ENCODE assay signal across 8 mouse cellular contexts in the genomic region with DNA sequence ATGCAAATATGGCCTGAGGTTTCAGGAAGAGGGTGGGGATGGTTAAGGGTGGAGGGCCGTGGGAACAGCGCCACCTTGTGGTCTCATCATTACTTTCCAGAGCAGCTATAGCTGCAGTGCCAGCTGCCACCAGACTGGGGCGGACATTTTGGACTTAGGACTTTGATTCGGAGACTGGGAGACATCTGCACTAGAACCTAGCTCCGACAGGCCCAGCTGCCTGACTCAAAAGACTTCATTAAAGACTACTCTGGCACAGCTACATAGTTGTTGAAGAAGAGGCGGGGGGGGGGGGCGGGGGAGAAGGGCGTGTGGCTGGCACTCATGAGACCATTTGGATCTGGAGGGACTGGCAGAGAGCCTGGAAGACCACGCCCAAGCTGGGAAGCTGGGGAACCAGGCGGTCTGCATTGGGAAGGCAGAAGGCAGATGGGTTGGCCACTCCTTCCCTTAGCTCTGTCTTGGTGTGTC. TPM values are rescaled to one million over a fixed set of nuclear protein-coding genes. Genes with fewer than 3 reads are reported as not detected.
A peak's percentile ranks its signal among the peaks of the same experiment; 100 is the strongest.
DNase-seq lines count a peak whose midpoint lies in the region; ATAC-seq and TF ChIP-seq lines count a peak whose summit lies in the region.

No protein-coding gene starts in this region.

- H3K36me3 ChIP-seq in hindbrain, embryonic 15.5 days = no peaks in the 10 kb centered on the region

- WGBS in hindbrain, embryonic 15.5 days = 17% methylated on average over 9 of the region's 10 CpGs

- POLR2A ChIA-PET in Patski (lab: Charles Lee) = interaction anchor here (1.2 kb wide), 1 partner anchor 188 kb away, joined by 4 read pairs; no protein-coding TSS in a partner anchor

- no peak for DNase-seq in Patski (ENCODE audit: low read depth, low spot score)
- peak; percentile 89 to 94 for DNase-seq in cerebellum, postnatal 14 days
- DNase-seq in frontal cortex, postnatal 36 days (ENCODE audit: low spot score in 2 of 2) = peak; percentile 80 to 88
- DNase-seq in layer of hippocampus, postnatal 36 days = peak; percentile 79
- DNase-seq in lung, postnatal 25 days (ENCODE audit: low spot score) = peak; percentile 83
- peak; percentile 96 for DNase-seq in retina, postnatal 1 day
- DNase-seq in thymus, postnatal 4 days = peak; percentile 87

- peak; percentile 99 for TF ChIP-seq CTCF in Patski (IDR thresholded peaks at IDR 0.05)

- no peaks in the 10 kb centered on the region for H3K9me3 ChIP-seq in hindbrain, embryonic 15.5 days

- peak; percentile 80 for ATAC-seq in Patski
- ATAC-seq in hindbrain, embryonic 15.5 days (ENCODE audit: low FRiP score, low read depth) = peak; percentile 82

- in situ Hi-C loops in Patski (cut with MboI; ENCODE audit: low pct_unique_long_range_greater_than_20kb) = loop anchor here (5.0 kb wide), 1 partner anchor 192 kb away; no protein-coding TSS in a partner anchor

- CTCF ChIA-PET in Patski (lab: Charles Lee) = interaction anchor here (0.8 to 2.5 kb wide), 24 partner anchors 9 to 188 kb away, joined by 3 to 21 read pairs (median 4); partner anchors contain the start of gene Dkk3

- no peak overlapping the region for H3K27ac ChIP-seq in hindbrain, embryonic 15.5 days (replicated peaks)

- no peak overlapping the region for H3K4me3 ChIP-seq in hindbrain, embryonic 15.5 days

- H3K4me2 ChIP-seq in hindbrain, embryonic 15.5 days = peak overlapping the region; percentile 13; the same call in 1 of the 2 replicates

- 0 out of 2 replicates have a peak, but pooled peaks cover 7% of the 10 kb centered on the region for H3K4me1 ChIP-seq in hindbrain, embryonic 15.5 days (replicated peaks)

- no peak overlapping the region for H3K9ac ChIP-seq in hindbrain, embryonic 15.5 days

- H3K27me3 ChIP-seq in Patski = no peaks in the 10 kb centered on the region
- H3K27me3 ChIP-seq in hindbrain, embryonic 15.5 days = no peaks in the 10 kb centered on the region

RNA-seq across cellular contexts. Expression of gene Dkk3, which starts 21.4 kb away (rescaled TPM):
- 99.9 TPM for polyA plus RNA-seq in Patski (2021)
- polyA plus RNA-seq in hindbrain, embryonic 15.5 days (2015; fragmentation: Nextera tagmentation; extraction: Ambion mirVana) = 30.3 and 32.8 TPM in 2 replicates
- 100 to 1,000 TPM; 246 to 273 TPM for total RNA-seq in layer of hippocampus, postnatal 36 days (2021)

RNA-seq across cellular contexts. Expression of gene Mical2, which starts 45.4 kb away (rescaled TPM):
- 50.7 TPM for polyA plus RNA-seq in Patski (2021)
- polyA plus RNA-seq in hindbrain, embryonic 15.5 days (2015; fragmentation: Nextera tagmentation; extraction: Ambion mirVana) = 3.8 and 4.6 TPM in 2 replicates
- 100 to 1,000 TPM; 691 to 703 TPM for total RNA-seq in layer of hippocampus, postnatal 36 days (2021)
